Mouse (Mus musculus): ENCODE results near the gene Slc7a1. TPM values are rescaled to one million over a fixed set of nuclear protein-coding genes. Genes with fewer than 3 reads are reported as not detected.

The Slc7a1 gene
- polyA plus RNA-seq, 1 experiment from 2014 or later = 12.9 TPM

DNA sequence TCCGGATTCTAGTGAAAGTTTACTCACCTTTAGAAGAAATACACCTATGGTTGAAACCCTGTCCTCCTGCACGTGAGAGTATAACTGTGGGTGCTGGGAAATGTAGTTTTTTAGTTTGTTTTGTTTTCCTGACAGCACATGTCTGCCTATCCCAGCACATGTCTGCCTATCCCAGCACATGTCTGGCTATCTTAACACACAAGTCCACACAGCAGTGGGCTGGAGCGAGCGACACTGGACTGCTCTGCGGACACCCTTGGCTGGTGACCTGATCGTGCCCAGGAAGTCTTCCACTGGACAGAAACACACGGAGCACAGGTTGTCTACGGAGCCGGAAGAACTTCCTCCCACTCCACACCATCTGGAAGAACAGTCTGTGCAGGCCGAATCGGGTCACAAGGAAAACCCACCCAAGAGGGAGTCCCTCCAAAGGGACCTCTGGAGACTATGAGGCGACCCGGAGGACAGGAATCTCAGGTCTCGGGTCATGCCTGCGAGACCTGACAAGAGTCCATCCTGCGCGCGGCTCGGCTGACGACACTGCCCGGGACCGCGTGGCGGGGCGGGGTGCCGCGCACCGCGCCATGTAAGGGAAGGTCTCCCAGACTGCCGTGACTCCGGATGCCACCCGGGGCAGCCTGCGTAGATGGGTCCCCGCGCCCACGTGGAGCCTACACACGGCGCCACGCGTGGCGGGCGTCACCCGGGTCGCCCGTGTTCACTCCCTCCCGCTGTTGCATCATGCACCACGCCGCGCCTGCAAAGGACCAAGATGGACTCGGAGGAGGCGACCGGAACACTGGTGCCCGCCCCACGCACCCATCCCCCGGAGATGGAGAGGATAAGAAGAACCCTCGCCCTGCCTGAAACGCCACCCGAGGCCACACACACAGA lies 691 bp downstream of the Slc7a1 start:
- peak overlapping the region; percentile 54 for H3K27ac ChIP-seq (ENCODE audit: low read length)
- peak overlapping the region; percentile 92 for H3K4me2 ChIP-seq (ENCODE audit: low read depth, low read length)
- peak overlapping the region; percentile 68 for H3K9ac ChIP-seq (ENCODE audit: low read length)
- ATAC-seq (ENCODE audit: low read depth) = peak; percentile 76
- peak overlapping the region; percentile 78 for H3K4me3 ChIP-seq (ENCODE audit: low read length)
- H3K4me1 ChIP-seq (replicated peaks; ENCODE audit: control insufficient read depth, insufficient read depth, low read length) = peaks cover 3% of the 10 kb centered on the region; the same call in 1 of the 2 replicates
- under 1% methylated on average over 58 of the region's 58 CpGs for WGBS
- H3K9me3 ChIP-seq (ENCODE audit: control insufficient read depth, low read length) = no peaks in the 10 kb centered on the region
- peaks cover 6% of the 10 kb centered on the region; the same call in 1 of the 2 replicates for H3K27me3 ChIP-seq (ENCODE audit: control insufficient read depth, insufficient read depth, low read depth, low read length)
- no peaks in the 10 kb centered on the region for H3K36me3 ChIP-seq (ENCODE audit: control insufficient read depth, insufficient read depth, low read length)

DNA sequence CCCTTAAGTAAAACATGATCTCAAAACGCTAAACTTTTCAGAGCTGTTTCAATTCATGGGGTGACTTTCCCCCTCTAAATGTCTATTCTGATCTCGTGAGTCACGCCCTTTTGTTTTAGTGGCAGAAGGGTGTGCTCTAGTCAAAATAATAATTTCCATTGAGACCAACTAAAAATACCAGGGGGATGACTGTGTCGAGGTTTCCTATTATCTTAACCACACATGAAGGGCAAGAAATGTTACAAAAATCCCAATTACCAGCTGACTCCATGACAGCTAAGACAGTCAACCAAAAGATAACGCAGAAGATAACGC lies 1.3 kb downstream of the Slc7a1 start:
- 42% methylated on average over 6 of the region's 6 CpGs for WGBS
- no peak for ATAC-seq (ENCODE audit: low read depth)
- Histone ChIP-seq H3K4me2 (ENCODE audit: low read depth, low read length) (peak overlapping the region; percentile 92), H3K27ac (ENCODE audit: low read length) (no peak overlapping the region), H3K27me3 (ENCODE audit: control insufficient read depth, insufficient read depth, low read depth, low read length) (peaks cover 6% of the 10 kb centered on the region; the same call in 1 of the 2 replicates), H3K36me3 (ENCODE audit: control insufficient read depth, insufficient read depth, low read length) (no peaks in the 10 kb centered on the region), H3K4me1 (replicated peaks; ENCODE audit: control insufficient read depth, insufficient read depth, low read length) (peaks cover 3% of the 10 kb centered on the region; the same call in 1 of the 2 replicates), H3K9me3 (ENCODE audit: control insufficient read depth, low read length) (no peaks in the 10 kb centered on the region), H3K4me3 (ENCODE audit: low read length) (peak overlapping the region; percentile 78), H3K9ac (ENCODE audit: low read length) (no peak overlapping the region)

DNA sequence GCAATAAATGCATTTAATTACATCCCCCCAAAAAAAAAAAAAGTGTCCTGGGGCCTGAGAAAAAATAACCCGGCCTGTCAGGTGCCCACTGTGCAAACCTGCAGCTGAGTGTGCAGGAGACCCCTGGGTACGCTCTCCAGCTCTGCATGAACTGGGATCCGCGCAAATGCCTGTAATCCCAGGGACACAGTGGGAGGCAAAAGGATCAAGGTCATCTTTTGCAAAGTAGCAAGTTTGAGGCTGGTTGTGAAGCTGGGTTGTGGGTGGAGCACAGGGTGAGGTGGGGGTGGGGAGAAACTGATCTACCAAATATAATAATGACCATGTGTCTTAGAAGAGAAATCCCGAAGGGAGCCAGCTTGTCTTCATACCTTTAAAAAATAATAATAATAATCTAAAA lies 1.8 kb downstream of the Slc7a1 start:
- Histone ChIP-seq H3K36me3 (ENCODE audit: control insufficient read depth, insufficient read depth, low read length) (no peaks in the 10 kb centered on the region), H3K9ac (ENCODE audit: low read length) (no peak overlapping the region), H3K27ac (ENCODE audit: low read length) (no peak overlapping the region), H3K4me2 (ENCODE audit: low read depth, low read length) (no peak overlapping the region), H3K4me1 (replicated peaks; ENCODE audit: control insufficient read depth, insufficient read depth, low read length) (peaks cover 3% of the 10 kb centered on the region; the same call in 1 of the 2 replicates), H3K27me3 (ENCODE audit: control insufficient read depth, insufficient read depth, low read depth, low read length) (peaks cover 6% of the 10 kb centered on the region; the same call in 1 of the 2 replicates), H3K9me3 (ENCODE audit: control insufficient read depth, low read length) (no peaks in the 10 kb centered on the region), H3K4me3 (ENCODE audit: low read length) (no peak overlapping the region)
- ATAC-seq (ENCODE audit: low read depth) = no peak
- 73% methylated on average over 5 of the region's 5 CpGs for WGBS

DNA sequence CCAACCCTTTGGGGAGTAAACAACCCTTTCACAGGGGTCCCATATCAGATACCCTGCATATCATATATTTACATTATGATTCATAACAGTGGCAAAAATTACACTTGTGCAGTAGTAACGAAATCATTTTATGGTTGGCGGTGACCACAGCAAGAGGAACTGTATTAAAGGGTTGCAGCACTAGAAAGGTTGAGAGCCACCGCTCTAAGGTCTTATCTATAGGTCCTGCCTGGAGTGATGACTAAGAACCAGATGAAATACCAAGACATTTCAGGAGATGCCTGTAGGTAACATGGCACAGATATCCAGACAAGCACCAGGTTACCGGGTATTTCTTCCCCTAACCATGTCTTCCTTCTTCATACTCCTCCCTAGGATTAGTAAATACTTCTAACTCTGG lies 2.3 kb downstream of the Slc7a1 start:
- 84% methylated on average over 4 of the region's 4 CpGs for WGBS
- Histone ChIP-seq H3K4me2 (ENCODE audit: low read depth, low read length) (no peak overlapping the region), H3K4me1 (replicated peaks; ENCODE audit: control insufficient read depth, insufficient read depth, low read length) (peaks cover 3% of the 10 kb centered on the region; the same call in 1 of the 2 replicates), H3K27me3 (ENCODE audit: control insufficient read depth, insufficient read depth, low read depth, low read length) (peaks cover 6% of the 10 kb centered on the region; the same call in 1 of the 2 replicates), H3K27ac (ENCODE audit: low read length) (no peak overlapping the region), H3K9ac (ENCODE audit: low read length) (no peak overlapping the region), H3K4me3 (ENCODE audit: low read length) (no peak overlapping the region), H3K9me3 (ENCODE audit: control insufficient read depth, low read length) (no peaks in the 10 kb centered on the region), H3K36me3 (ENCODE audit: control insufficient read depth, insufficient read depth, low read length) (no peaks in the 10 kb centered on the region)
- no peak for ATAC-seq (ENCODE audit: low read depth)

DNA sequence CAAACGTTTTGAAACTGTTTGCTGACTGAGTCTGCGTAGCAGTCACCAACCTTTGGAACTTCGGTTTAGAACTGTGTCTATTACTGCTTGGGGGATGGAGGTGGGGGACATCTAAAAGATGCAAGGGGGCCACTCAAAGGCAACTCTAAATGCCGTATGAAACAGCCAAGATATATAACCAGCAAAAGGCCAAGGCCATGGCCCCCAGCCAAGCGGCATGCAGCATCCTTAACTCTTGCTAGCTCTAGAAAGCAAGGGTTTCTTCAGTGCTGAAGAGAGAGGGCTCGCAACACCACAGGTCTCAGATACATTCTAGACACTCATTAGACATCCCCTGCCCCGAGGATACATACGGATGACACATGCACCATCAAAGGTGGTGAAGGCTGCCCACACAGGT lies 6.4 kb downstream of the Slc7a1 start:
- no peak overlapping the region for H3K4me3 ChIP-seq (ENCODE audit: low read length)
- 69% methylated on average over 8 of the region's 8 CpGs for WGBS
- no peak overlapping the region for H3K27ac ChIP-seq (ENCODE audit: low read length)
- H3K4me1 ChIP-seq (replicated peaks; ENCODE audit: control insufficient read depth, insufficient read depth, low read length) = peaks cover 5% of the 10 kb centered on the region
- no peak overlapping the region for H3K4me2 ChIP-seq (ENCODE audit: low read depth, low read length)
- no peaks in the 10 kb centered on the region for H3K36me3 ChIP-seq (ENCODE audit: control insufficient read depth, insufficient read depth, low read length)
- no peaks in the 10 kb centered on the region for H3K9me3 ChIP-seq (ENCODE audit: control insufficient read depth, low read length)
- ATAC-seq (ENCODE audit: low read depth) = no peak
- H3K9ac ChIP-seq (ENCODE audit: low read length) = no peak overlapping the region
- H3K27me3 ChIP-seq (ENCODE audit: control insufficient read depth, insufficient read depth, low read depth, low read length) = no peaks in the 10 kb centered on the region

DNA sequence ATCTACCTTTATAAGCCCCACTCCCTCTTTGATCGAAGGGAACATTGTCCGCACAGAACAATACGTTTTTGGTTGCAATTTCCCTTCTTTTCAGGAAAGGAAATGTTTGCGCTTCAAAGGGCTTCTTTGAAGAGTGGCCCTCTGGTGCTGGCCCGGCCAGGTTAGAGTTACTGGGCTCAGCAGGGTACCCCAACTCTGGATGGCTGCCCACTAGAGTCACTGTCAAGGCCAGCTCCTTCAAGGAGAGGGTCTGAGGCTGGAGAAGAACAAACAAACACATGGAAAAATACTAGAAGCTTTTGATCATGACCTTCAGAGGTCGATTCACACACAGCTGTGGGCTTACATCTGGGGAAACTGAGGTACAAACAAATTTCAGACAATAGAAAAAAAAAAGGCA lies 6.9 kb downstream of the Slc7a1 start:
- H3K4me3 ChIP-seq (ENCODE audit: low read length) = no peak overlapping the region
- no peaks in the 10 kb centered on the region for H3K9me3 ChIP-seq (ENCODE audit: control insufficient read depth, low read length)
- no peak for ATAC-seq (ENCODE audit: low read depth)
- H3K9ac ChIP-seq (ENCODE audit: low read length) = no peak overlapping the region
- H3K27me3 ChIP-seq (ENCODE audit: control insufficient read depth, insufficient read depth, low read depth, low read length) = no peaks in the 10 kb centered on the region
- H3K4me1 ChIP-seq (replicated peaks; ENCODE audit: control insufficient read depth, insufficient read depth, low read length) = peaks cover 9% of the 10 kb centered on the region
- no peak overlapping the region for H3K27ac ChIP-seq (ENCODE audit: low read length)
- H3K36me3 ChIP-seq (ENCODE audit: control insufficient read depth, insufficient read depth, low read length) = no peaks in the 10 kb centered on the region
- 78% methylated on average over 6 of the region's 6 CpGs for WGBS
- no peak overlapping the region for H3K4me2 ChIP-seq (ENCODE audit: low read depth, low read length)

DNA sequence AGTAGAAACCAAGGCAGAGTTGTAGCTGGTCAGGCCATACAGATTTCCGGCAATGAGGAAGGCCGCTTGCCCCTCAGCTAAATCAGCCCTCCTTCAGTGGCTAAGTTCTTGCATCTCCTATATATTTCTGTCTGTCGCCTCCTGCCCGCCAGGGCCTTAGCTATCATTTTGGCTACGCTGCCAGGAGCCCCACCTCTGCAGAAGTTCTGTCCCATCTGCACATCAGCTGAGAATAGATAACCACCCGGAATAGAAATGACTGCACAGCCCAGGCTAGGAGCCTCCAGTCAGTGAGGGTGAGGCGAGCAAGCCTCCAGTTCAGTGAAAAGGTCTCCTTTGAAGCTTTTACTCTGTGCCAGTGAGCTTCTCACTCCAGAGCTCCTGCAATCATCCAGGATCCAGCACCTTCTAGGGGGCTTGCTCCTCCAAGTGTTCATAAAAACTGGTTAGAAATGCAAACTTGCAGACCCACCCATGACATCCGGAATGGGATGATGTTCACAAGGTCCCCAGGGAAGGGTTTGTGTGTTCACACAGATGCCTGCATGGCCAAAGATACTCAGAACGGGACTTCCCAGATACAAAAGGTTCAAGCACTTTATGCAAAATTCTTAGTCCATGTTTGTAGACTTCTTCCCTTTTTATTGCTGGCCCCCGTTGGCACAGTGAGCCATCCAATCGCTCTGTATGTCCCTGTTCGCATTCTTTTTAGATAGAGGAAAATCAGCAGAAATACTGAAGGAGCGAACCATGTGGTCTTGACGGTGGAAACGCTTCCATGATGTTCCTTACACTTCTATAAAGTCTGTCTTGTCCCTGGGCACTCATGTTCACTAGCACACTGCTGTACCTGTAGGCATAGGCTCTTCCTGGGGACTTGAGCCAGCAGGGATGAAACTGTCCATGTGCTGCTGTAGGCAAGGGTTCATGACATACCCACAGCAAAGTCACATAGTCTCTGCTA lies 10.4 kb downstream of the Slc7a1 start:
- no peaks in the 10 kb centered on the region for H3K9me3 ChIP-seq (ENCODE audit: control insufficient read depth, low read length)
- H3K36me3 ChIP-seq (ENCODE audit: control insufficient read depth, insufficient read depth, low read length) = no peaks in the 10 kb centered on the region
- H3K27ac ChIP-seq (ENCODE audit: low read length) = no peak overlapping the region; the same call in 1 of the 2 replicates
- H3K27me3 ChIP-seq (ENCODE audit: control insufficient read depth, insufficient read depth, low read depth, low read length) = no peaks in the 10 kb centered on the region
- WGBS = 86% methylated on average over 15 of the region's 15 CpGs
- H3K9ac ChIP-seq (ENCODE audit: low read length) = no peak overlapping the region
- H3K4me2 ChIP-seq (ENCODE audit: low read depth, low read length) = no peak overlapping the region
- ATAC-seq (ENCODE audit: low read depth) = no peak
- H3K4me1 ChIP-seq (replicated peaks; ENCODE audit: control insufficient read depth, insufficient read depth, low read length) = peaks cover 16% of the 10 kb centered on the region
- H3K4me3 ChIP-seq (ENCODE audit: low read length) = no peak overlapping the region

DNA sequence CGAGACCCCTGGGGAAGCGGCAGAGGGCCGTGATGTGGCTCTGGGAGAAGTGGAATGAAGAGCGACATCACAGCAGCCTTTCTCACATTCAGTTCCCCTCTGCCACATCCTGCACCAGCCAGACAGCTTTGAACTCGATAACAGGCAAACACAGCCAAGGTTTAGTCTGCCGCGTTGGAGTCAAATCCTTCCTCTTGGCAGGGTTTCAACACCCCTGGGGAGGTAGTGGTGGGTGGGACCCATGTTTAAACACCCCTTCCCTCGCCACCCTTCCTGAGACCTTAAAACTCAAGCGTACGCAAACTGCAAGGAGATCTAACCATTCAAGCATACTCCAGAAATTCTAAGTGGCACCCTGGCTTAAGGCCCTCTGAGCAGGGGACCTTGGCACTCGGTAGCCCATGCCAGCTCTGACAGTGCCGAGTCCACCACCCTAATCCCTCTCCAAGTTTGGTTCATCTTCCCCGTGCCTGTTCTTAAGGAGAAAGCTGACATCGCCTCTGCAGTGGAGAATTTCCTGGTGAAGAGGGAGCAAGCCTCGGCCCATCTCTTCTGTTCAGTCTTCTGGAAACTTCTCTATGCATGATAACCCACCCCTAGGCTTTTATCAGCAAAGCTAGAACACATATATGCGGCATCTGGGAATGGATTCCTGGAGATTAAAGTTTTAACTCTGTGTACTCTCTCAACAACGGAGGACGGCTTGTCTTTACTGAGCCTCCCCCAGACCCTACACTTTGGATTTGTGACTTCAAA lies 11.3 kb downstream of the Slc7a1 start:
- Histone ChIP-seq H3K9ac (ENCODE audit: low read length) (no peak overlapping the region), H3K4me3 (ENCODE audit: low read length) (no peak overlapping the region), H3K27me3 (ENCODE audit: control insufficient read depth, insufficient read depth, low read depth, low read length) (no peaks in the 10 kb centered on the region), H3K27ac (ENCODE audit: low read length) (peak overlapping the region; percentile 56), H3K4me1 (replicated peaks; ENCODE audit: control insufficient read depth, insufficient read depth, low read length) (peaks cover 23% of the 10 kb centered on the region), H3K36me3 (ENCODE audit: control insufficient read depth, insufficient read depth, low read length) (no peaks in the 10 kb centered on the region), H3K4me2 (ENCODE audit: low read depth, low read length) (no peak overlapping the region), H3K9me3 (ENCODE audit: control insufficient read depth, low read length) (no peaks in the 10 kb centered on the region)
- ATAC-seq (ENCODE audit: low read depth) = peak; percentile 67
- WGBS = 47% methylated on average over 18 of the region's 18 CpGs

Measured in lung, embryonic 16.5 days (tissue).